Mouse (Mus musculus) naive thymus-derived CD4-positive, alpha-beta T cell, adult 2 months (primary cell): ENCODE data around the gene 2210418O10Rik.
"Not testable (repeated sequence)": the region's sequence is repeated elsewhere in the genome, so short reads cannot be mapped to it uniquely, and the experiment has no call there.

Experiments used
- DNase-seq: peaks from one replicate; pipeline ENCODE4 v3.0.0-alpha.2; 2011; ENCODE audit warnings: low read depth

2210418O10Rik gene

GRCm38 (mm10) chr2:176226269-176226668 lies at the start of gene 2210418O10Rik:
Gene 2210418O10Rik (plus strand): TSS chr2:176226569.
- DNase-seq, result not testable (repeated sequence)

GRCm38 (mm10) chr2:176248519-176248918 lies 22.1 kb downstream of the 2210418O10Rik start:
- DNase-seq, result not testable (repeated sequence)
